Mouse (Mus musculus): ENCODE data around the gene Mkln1.

Mkln1 gene

DNA sequence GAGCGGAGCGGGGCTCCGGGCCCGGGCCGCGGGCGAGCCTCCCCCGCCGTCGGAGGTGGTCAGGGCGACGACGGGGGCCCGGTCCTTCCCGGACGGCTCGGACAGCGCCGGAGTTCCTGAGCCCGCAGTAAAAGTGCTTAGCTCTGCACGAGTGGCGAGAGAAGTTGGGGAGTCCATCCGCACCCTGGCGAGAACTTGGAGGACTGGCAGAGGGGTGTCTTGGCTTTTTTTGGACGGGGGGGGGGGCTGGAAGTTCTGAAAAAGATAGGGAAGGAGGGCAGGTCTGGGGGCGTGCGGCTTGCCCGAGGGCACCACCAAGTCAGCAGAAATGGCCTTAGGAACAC, 643 bp downstream of the Mkln1 start:
- DNase-seq (ENCODE audit: low spot score) = no peak

DNA sequence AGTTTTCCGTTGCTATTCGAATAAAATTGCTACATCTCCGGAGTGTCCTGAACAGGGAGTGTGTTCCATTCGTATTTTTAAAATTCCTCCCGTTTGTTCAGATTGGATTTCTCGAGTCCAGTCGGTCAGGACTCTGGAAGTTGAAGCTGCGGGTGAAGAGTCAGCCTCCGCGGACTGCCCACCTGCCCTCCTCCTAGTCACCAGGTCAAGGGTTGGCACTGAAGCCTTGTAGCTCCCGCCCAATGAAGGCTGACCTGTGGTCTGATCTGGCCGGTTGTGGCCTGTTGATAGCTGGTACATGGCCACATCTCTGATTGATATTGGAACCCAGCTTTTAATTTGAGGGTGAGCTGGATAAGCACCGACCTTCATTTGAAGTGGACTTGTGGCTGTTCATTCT, 1.0 kb downstream of the Mkln1 start:
- peak; percentile 49 for DNase-seq (ENCODE audit: low spot score)

DNA sequence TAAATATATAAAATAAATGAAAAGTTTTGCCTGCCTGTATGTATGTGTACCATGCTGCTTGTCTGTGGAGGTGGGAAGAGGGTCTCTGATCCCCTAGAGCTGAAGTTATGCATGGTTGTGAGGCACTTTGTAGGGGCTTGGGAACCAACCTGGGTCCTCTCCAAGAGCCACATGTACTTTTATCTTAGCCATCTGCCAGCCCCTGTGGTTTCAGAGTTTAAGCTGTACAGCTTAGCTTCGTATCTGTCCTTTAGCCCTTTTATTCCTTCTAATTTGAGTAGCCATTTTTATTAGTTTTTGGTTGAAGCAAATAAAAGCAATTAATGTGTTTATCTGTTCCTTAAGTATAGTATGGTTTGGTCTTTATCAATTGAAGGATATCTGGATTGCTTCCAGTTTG, 12.5 kb downstream of the Mkln1 start:
- no peak for DNase-seq (ENCODE audit: low spot score)

DNA sequence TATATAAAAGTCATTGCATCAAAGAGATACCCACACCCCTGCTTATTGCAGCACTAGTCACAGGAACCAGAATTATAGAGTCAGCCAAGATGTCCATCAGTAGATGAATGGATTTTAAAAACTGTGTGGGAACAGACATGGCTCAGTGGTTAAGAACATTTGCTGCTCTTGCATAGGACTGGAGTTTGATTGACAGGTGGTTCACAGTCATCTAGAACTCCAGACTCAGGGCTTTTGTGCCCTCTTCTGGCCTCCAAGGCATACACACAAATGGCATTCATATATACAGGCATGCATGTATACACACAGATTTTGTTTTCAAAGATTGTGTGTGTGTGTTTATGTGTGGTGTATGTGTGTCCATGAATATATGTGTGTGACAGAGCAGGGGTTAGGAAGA, 14.0 kb downstream of the Mkln1 start:
- DNase-seq (ENCODE audit: low spot score) = peak; percentile 39

DNA sequence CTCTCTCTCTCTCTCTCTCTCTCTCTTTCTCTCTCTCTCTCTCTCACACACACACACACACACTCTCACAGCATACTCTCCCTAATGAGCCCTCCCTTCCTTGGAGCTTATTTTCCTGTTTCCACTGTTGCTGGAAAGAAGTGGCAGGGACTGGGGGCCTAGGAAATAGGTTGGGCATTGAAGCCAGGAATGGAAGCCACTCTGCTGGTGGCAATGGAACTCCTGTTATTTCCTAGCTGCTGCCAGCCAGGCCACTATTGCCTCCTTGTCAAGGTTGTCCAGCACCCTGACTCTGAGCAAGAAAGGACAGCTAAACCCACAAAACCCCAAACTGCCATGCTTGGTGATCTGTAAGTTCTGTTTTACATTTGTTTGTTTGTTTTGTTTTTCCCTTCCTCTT, 15.0 kb downstream of the Mkln1 start:
- no peak for DNase-seq (ENCODE audit: low spot score)

DNA sequence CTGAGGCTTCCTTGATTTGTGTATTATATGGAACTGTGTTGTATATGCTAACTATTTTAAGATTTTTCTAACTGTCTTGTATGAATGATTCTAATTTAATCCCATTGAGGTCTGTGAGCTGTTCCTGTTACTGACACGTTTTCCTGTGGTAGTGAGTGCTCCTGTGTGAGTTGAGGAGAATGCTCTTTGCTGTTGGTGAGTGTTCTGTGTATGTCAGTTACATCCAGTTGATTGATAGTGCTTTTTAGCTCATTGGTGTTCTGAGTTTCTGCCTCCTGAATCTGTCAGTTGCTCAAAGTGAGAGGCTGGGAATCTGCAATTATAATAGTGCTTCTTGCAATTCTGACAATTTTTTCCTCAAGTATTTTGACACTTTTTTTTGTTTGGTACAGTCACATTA, 15.8 kb downstream of the Mkln1 start:
- DNase-seq (ENCODE audit: low spot score) = no peak

DNA sequence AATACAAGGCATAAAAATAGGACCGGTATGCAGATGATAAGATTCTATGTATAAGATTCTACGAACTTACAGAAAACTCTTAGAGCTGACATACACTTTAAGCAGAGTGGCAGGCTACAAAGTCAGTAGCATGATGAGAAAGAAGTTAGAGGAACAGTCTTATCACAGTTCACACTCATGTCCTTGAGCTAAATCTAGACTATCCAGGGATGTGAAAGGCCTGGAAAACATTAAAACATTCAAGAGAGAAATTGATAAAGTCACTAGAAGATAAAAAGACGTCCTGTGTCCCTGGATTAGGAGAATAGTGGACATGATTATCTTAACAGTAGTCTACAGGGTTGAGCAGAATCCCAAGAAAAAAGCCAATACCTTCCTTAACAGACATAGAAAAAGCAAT, 26.9 kb downstream of the Mkln1 start:
- no peak for DNase-seq (ENCODE audit: low spot score)

DNA sequence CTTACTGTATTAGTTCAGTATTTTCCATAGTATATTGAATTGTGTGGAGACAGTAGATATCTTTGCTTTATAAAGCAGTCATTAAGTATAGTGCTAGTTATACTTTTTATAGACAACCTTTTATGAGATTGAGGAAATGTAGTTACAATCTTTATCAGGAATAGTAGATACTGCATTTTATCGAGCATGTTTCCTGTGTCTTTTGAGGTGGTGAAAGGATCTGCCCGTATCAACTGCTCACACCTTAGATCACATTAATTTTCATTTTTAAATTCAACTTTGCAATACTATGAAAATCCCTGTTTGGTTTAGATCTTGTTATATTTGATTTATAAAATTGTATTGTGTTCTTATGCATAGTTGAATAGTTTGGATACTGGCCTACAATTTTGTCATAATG, 38.7 kb downstream of the Mkln1 start:
- no peak for DNase-seq (ENCODE audit: low spot score)

DNA sequence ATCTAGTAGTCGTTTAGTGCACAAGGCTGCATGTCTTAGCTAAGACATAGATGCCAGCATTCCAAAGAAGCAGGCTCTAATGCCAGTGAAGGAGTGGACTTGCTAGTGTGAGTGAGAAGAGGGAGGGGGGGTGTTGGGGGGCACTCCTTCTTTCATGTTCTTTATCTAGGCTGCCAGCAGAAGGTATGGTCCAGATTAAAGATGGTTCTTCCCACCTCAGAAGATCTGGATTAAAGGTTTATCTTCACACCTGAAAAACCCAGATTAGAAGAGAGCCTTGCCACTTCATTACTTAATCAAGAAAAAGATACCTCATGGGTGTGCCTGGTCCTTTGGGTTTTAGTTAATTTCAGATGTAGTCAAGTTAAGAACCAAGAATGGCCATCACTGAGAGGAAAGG, 46.7 kb downstream of the Mkln1 start:
- DNase-seq (ENCODE audit: low spot score) = no peak

DNA sequence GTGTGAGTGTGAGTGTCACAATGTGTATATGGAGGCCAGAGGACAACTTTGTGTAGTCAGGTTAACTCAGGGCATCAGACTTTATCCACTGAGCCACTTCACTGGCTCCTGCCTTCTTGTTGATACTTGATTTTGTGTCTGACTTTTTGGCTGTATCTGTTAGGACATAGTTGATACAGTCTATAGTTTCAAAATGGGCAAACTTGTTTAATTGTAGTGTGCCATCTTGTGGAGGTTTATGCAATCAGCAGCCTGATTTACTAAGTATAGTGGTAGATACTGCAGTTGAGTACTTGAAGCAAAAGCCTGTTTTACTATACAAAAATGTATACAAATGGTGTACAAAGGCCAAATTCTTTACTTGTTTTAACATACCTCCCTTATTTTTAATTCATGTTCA, 55.2 kb downstream of the Mkln1 start:
- DNase-seq (ENCODE audit: low spot score) = peak; percentile 69

DNA sequence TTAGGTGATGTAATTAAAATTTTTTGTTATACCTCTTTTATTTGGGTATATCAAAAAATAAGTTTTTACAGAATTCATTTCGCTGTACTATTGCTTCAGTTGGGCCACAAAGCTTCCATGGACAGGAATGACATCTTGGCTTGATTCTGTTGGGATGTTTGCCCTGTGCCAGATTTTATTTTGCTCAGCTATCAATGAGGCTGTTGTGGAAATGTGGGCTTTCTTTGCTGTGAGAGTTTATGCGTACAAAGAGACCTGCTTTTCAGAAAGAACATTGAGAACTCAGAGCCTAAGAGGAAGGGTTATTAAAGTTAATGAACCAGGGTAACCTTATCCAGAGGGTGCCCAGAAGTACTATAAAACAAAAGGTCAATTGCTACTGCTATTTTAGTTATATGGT, 56.8 kb downstream of the Mkln1 start:
- no peak for DNase-seq (ENCODE audit: low spot score)

DNA sequence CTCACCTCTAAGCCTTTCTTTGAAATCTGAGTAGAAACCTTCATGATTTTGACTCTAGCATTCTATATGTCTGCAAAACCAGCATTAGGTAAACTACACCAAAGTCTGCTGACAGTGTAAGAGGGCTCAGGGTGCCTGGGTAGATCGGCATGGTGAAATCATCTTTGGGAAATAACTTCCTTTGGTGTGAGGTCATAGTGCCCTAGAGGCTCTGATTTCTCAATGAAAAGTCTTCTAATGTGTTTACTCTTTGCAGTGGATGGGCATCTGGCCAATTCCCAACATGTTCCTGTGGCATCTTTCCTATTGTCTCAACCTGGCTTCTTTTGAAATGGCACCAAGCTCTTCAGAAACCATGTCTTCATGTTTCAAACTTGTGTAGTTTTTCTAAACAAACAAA, 58.5 kb downstream of the Mkln1 start:
- no peak for DNase-seq (ENCODE audit: low spot score)

DNA sequence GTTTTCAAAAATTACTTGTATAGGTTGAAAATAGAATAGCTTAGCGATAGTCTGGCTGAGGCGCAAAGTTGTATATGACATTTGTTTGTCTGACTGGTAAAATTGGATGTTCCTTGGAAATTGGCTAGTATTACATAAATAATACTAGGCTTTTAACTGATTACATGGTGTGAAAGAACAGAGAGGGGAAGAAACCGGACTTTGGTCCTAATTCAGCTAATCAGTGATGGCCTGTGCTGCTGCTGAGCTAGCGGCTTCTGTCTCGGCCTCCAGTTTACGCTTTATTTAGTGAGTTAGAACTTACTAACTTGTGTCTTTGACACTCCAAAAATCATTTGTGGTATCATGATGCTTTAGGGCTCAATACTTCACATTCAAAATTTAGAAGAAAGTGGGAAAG, 70.9 kb downstream of the Mkln1 start:
- no peak for DNase-seq (ENCODE audit: low spot score)

DNA sequence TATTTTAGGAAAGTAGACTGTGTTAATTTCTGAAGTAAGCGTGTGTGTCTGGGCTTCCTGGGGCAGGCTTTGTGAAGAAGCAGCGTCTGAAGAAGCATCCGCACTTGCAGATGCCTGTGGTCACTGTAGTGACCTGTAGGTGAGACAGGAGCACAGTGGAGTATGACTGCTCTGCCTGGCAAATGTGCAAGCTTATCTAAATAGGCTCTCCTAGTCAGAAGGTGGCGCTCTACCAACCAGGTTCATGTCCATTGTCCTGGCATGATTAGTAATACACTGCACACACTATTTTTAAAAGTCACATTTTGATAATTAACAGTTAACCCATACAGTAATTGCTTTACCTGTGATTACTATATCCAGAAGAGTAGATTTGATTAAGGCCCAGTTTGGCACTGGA, 79.7 kb downstream of the Mkln1 start:
- peak; percentile 9 for DNase-seq (ENCODE audit: low spot score)

DNA sequence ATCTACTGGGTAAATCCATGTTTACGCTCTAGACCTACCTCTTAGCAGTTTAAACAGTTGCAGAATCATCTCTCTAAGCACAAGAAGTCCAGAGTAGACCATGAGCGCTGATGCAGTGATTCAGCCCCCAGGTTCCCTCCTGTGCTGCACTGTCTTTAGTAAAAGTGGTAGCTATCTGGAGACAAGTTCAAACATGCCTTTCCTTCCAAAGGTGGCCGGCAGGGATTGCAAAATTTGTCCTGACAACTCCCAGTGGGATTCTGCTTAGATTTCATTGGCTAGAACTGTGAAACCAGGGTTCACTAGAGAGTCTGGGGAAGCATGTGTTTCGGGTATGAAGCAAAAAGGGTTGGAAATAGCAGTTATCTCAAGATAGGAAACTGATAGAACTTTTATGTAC, 81.5 kb downstream of the Mkln1 start:
- no peak for DNase-seq (ENCODE audit: low spot score)

DNA sequence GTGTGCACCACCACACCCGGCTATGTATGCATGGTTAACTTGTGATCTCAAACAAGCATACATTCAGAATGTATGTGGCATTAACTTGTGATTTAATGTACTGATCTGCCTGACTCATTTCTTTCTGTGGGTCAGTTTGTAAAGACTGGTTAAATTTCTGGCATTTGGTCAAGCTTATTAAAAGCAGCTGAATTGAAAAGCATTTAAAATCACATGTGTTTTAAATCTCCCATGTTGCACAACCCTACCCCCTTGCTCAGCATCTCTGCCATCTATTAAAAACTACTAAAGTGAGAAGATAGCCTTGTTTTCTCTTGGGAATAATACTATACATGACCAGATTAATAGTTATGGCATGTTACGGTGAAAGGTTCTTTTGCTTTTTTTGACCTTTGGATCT, 88.1 kb downstream of the Mkln1 start:
- DNase-seq (ENCODE audit: low spot score) = no peak

DNA sequence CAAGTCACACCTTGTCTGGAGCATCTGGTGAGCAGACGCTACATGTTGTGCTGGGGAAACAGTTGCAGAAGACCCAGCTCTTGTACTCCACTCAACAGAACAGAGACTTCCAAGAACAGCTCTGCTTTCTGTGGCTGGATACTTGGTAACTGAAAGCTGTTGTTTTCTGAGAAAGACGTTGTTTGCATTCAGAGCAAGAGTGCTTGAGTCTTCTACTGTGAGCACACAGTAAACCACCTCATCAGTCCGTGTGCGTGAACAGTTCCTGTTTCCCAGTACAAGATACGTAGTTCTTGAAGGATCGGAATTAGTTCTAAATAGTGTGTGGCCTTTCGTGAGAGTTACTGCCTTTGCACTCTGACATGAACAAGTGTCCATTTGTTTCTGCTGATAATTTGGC, 91.4 kb downstream of the Mkln1 start:
- DNase-seq (ENCODE audit: low spot score) = no peak

DNA sequence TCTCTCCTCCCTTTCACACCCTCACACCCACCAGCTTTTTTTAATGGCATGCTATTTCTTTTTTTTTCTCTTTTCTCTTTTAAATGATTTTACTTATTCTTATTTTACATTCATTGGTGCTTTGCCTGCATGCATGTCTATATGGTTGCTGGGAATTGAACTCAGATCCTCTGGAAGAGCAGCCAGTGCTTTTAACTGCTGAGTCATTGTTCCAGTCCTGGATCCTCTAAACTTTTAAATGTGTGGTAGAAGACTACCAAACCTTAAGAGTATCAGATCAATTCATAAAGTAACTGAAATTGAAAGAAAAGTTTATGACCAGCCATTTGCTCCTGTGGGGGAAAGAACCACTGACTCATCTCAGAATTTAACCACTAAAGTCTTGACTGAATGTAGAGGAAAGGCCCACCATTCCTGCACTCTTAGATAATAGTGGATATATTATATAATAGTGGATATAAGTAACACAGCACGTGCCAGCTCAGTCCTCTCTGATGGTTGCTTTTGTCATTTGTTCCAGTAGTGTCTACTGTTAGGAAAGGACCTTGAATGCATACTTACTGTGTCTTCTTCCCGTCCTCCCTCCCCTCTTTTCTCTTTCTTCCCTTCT, 96.7 kb downstream of the Mkln1 start:
- DNase-seq (ENCODE audit: low spot score) = no peak

DNA sequence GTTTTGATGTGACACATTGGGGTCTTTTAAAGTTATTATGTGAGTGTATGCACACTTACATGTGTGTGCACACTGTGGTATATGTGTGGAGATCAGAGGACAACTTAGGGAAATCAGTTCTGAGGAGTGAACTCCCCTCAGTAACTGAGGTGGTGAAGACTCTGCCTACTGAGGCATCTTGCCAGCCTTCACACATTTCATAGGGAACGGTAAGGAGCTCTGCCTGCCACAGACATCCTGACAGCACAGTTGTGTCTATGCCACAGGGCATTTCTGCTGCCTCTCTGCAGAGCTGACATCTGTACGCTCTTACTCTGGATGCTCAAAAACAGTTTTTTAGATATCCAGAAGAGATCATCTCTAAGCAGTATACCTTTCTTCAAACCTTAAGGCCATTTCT, 97.7 kb downstream of the Mkln1 start:
- no peak for DNase-seq (ENCODE audit: low spot score)

DNA sequence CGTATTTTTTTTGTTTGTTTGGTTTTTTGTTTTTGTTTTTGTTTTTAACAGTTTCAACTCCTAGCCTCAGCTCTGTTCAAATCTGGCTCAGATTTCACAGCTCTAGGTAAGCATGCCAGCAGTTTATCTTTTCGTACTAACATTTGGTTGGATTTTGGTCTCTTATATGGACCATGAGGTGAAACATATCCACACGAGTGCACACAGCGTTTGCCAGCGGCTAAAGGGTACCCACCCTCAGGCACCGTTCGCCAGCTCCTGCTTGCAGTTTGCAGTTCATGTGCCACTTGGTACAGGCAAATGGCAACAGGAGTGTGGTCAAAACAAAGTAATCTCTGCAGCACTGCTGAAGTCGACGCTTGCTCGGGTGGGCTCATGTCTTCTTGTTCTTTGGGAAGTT, 101.3 kb downstream of the Mkln1 start:
- no peak for DNase-seq (ENCODE audit: low spot score)

DNA sequence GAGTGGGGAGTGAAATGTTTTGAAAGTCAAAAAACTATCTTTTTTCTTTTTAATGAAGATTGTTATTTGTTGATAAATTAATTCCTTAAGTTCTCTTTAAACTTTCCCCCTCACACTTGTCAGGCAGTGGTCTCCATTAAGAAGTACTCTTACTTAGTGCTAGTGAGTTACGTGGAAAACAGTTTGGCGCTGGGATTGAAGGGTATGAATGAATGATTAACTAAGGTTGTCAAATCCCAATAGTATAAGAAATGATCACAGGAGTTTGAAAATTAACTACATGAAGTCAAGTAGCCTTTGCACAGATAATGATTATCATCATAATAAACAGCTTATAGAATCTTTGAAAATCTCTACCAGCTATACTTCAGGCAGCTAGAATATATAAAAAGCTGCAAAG, 101.7 kb downstream of the Mkln1 start:
- no peak for DNase-seq (ENCODE audit: low spot score)

DNA sequence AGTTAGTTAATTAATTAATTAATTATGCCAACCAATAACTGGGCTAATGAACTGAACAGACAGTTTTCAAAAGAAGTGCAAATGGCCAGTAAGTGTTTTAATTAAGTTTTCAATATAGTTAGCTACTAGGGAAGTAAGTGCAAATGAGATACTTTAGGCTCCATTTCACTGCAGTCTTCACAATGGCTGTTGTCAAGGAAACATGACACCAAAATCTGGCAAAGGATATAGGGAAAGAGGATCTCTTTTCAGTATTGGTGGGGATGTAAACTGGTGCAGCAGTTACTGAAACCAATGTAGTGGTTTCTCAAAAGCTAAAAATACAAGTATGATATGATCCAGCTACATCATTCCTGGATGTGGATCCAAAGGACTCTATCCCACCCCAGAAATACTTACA, 102.2 kb downstream of the Mkln1 start:
- no peak for DNase-seq (ENCODE audit: low spot score)

DNA sequence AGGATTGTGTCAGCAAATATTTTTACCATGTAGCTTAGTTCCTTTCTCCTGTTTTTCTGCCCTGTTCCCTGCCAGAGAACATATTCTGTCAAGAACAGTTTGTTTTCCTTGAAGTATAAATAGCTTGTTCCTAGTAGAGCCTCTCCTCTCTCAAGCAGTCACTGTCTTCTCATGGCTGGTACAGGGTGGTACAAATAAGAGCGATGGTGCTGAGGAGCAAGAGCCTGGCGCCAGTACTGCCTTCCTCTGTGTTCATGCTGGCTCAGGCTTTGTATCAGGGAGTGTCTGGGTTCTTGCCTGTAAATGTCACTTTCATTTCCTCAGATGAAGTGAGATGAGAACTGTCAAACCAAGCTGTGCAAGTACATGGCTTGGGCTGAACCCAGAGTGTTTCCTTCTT, 104.1 kb downstream of the Mkln1 start:
- no peak for DNase-seq (ENCODE audit: low spot score)

DNA sequence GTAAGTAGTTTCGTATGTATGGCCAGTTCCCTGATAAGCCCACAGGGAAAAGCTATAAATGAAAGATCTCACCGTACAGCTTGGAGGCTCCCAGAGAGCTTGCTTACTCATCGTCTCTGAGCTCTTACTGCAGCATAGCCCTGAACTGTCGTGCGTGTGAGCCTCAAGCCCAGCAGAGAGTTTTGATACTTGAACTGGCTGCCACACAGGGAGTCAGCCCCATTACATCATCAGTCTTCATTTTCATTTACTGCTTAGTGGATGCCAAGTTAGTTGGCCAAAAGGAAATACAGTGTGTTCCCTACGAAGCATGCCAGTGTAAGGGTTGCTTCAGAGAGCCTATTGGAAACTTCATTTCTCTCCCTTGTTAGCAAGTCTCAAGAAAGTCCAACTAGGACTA, 115.2 kb downstream of the Mkln1 start:
- no peak for DNase-seq (ENCODE audit: low spot score)

DNA sequence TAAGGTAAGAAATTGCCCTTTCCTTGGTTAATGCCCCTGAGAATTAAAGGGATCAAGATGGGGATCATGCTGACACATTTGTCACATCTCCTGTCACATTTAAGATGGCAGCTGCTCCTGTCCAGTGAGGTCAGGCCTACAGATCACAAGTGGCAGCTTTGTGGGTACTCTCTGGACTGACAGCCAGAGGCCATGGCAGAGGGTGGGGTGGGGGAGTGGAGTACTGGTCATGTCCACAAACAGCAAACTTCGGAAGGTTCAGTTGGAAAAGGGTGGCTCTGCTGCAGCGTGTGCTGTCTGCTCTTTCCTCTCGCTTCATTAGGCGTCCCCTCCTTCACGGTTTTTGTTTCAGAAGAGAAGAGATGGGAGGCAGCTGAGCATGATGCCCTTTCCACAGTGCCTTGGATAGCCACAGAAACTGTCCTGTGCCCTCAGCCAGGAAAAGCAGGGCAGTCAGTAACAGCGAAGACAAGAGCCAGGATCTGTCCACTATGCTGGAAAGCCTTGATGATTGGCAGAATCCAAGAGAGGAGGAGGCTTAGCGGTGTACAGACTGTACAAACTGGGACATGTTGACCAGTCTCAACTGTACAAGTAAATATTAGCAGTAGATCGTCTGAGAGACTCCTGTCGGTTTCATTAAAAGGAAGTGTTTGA, 119.3 kb downstream of the Mkln1 start:
- peak; percentile 39 for DNase-seq (ENCODE audit: low spot score)

Data from retina, embryonic 14.5 days (tissue).